Mouse (Mus musculus): ENCODE results near the gene 4921509C19Rik.

DNA sequence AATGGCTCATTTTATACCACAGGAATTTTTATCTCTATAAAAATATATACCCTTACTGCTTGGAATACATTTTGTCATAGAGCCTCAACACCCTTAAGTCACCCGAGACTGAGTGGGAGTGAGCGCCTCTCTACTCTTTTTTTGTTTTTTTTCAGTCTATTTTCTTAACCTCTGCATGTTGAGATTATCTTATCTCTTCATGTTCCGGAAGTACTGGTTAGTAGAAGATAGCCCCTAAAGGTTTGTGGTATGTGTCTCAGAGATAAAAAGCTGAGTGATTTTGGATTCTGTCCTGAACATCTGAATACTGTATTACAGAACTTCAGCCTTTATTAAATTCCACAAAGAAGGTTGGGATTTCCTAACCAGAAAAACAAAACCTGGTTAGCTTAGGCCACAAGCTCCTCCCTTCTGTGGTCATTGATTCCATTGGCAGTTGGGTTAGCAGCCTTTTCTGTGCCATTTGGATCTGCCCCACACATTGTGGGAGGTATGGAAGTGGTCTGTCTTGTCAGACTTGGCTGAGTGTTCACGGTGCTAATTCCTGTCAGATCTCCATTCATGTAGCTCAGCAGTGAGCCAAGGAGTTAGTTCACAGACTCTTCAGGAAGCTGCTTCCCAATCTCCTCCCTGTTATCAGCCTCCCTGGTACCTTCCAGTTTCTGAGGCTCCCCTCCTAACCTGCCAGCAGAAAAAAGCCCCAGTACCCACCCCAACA, 48.5 kb upstream of the 4921509C19Rik start:
- TF ChIP-seq CTCF (IDR thresholded peaks at IDR 0.05; ENCODE audit: borderline replicate concordance, control insufficient read depth, extremely low read depth, insufficient read depth, low read length, poor library complexity) (no peak), POLR2A (IDR thresholded peaks at IDR 0.05; ENCODE audit: control insufficient read depth, extremely low read depth, insufficient read depth, low read length, poor library complexity) (no peak)
